Mouse (Mus musculus): ENCODE data around the gene Slc22a3. TPM values are rescaled to one million over a fixed set of nuclear protein-coding genes. Genes with fewer than 3 reads are reported as not detected.

The Slc22a3 gene
- polyA plus RNA-seq (2014; fragmentation: Nextera tagmentation; extraction: Ambion mirVana) = 4.1 TPM in 2 replicates

GRCm38 (mm10) chr17:12507654-12508204 is at the start of gene Slc22a3:
TSS of gene Slc22a3 (minus strand) at chr17:12507704.
- Histone ChIP-seq H3K36me3 (ENCODE audit: control insufficient read depth, insufficient read depth, low read length) (no peaks in the 10 kb centered on the region), H3K4me3 (ENCODE audit: low read depth, low read length) (peak within 1 kb of the TSS; percentile 57), H3K4me2 (peak within 1 kb of the TSS; percentile 87), H3K27me3 (replicated peaks; ENCODE audit: control insufficient read depth, insufficient read depth, low read length) (peaks cover 36% of the 10 kb centered on the region), H3K9ac (ENCODE audit: low read depth, low read length) (peak within 1 kb of the TSS; percentile 43), H3K4me1 (replicated peaks; ENCODE audit: control insufficient read depth, insufficient read depth, low read length) (peaks cover 15% of the 10 kb centered on the region), H3K9me3 (ENCODE audit: control insufficient read depth, low read length) (no peaks in the 10 kb centered on the region), H3K27ac (ENCODE audit: low read depth, low read length) (no peak within 1 kb of the TSS)
- DNase-seq (ENCODE audit: low spot score) (peak; percentile 36), ATAC-seq (replicated peaks; ENCODE audit: low FRiP score) (peak; percentile 58)
- WGBS = 14% methylated on average over 14 of the region's 14 CpGs

GRCm38 (mm10) chr17:12534353-12535145 is 27.0 kb upstream of the Slc22a3 start:
- no peak overlapping the region for H3K4me2 ChIP-seq

DNA sequence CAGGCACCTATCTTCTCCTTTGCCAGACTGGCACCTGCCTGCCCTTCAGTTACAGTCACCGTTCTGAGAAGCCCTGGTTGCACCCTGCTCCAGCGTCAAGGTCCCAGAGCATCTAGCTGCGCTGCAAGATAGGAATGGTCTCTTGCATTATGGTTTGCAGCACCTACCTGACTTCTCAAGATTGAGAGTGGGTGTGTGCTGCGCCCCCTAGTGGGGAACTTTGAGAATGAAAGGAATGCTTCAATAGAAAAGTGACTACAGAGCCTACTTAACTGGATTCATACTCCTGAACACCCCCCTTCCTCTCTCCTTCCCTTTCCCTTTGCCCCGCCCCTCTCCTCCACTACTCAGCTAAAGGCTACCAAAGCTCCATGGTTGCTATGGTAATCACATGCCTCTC is 24.6 kb upstream of the Slc22a3 start:
- Histone ChIP-seq H3K36me3 (ENCODE audit: control insufficient read depth, insufficient read depth, low read length) (no peaks in the 10 kb centered on the region), H3K4me1 (replicated peaks; ENCODE audit: control insufficient read depth, insufficient read depth, low read length) (no peaks in the 10 kb centered on the region; the same call in 1 of the 2 replicates), H3K4me2 (no peak overlapping the region), H3K9me3 (ENCODE audit: control insufficient read depth, low read length) (no peaks in the 10 kb centered on the region), H3K27me3 (replicated peaks; ENCODE audit: control insufficient read depth, insufficient read depth, low read length) (no peaks in the 10 kb centered on the region), H3K9ac (ENCODE audit: low read depth, low read length) (no peak overlapping the region), H3K27ac (ENCODE audit: low read depth, low read length) (no peak overlapping the region), H3K4me3 (ENCODE audit: low read depth, low read length) (no peak overlapping the region)
- DNase-seq (ENCODE audit: low spot score) (peak; percentile 61), ATAC-seq (replicated peaks; ENCODE audit: low FRiP score) (no peak)
- WGBS = 25% methylated on average over 5 of the region's 5 CpGs

More at GRCm38 (mm10) chr17:12534353-12535145, 27.0 kb upstream of the Slc22a3 start:
- no peak overlapping the region for H3K9ac ChIP-seq (ENCODE audit: low read depth, low read length)
- 56% methylated on average over 13 of the region's 13 CpGs for WGBS
- no peak overlapping the region for H3K27ac ChIP-seq (ENCODE audit: low read depth, low read length)
- H3K4me3 ChIP-seq (ENCODE audit: low read depth, low read length) = no peak overlapping the region
- H3K27me3 ChIP-seq (replicated peaks; ENCODE audit: control insufficient read depth, insufficient read depth, low read length) = no peaks in the 10 kb centered on the region
- no peaks in the 10 kb centered on the region; the same call in 1 of the 2 replicates for H3K4me1 ChIP-seq (replicated peaks; ENCODE audit: control insufficient read depth, insufficient read depth, low read length)
- ATAC-seq (replicated peaks; ENCODE audit: low FRiP score) (0 out of 2 replicates have a peak, but pooled peaks have one; percentile 49), DNase-seq (ENCODE audit: low spot score) (peak; percentile 49)
- H3K36me3 ChIP-seq (ENCODE audit: control insufficient read depth, insufficient read depth, low read length) = no peaks in the 10 kb centered on the region
- H3K9me3 ChIP-seq (ENCODE audit: control insufficient read depth, low read length) = no peaks in the 10 kb centered on the region

DNA sequence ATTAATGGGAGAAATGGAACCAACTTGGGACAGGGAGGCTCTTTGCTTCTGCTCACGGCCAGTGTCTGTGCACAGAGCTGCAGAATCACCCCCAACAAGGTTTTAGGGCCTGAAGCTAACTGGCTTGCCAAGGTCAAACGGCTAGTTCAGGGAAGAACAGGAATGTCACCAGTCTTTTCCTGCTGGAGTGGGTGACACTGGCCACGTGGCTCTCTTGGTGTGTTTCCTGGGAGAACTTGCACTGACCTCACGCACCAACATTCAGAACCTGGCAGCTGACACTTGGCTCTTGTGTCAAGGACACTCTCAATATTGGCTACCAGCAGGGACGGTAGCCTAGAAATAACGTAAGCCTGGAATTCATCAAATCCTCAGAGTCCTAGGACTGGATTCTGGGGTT is 22.6 kb upstream of the Slc22a3 start:
- no peaks in the 10 kb centered on the region; the same call in 1 of the 2 replicates for H3K4me1 ChIP-seq (replicated peaks; ENCODE audit: control insufficient read depth, insufficient read depth, low read length)
- DNase-seq (ENCODE audit: low spot score) (no peak), ATAC-seq (replicated peaks; ENCODE audit: low FRiP score) (no peak)
- no peaks in the 10 kb centered on the region for H3K27me3 ChIP-seq (replicated peaks; ENCODE audit: control insufficient read depth, insufficient read depth, low read length)
- no peaks in the 10 kb centered on the region for H3K9me3 ChIP-seq (ENCODE audit: control insufficient read depth, low read length)
- WGBS = 55% methylated on average over 6 of the region's 6 CpGs
- no peak overlapping the region for H3K4me3 ChIP-seq (ENCODE audit: low read depth, low read length)
- no peaks in the 10 kb centered on the region for H3K36me3 ChIP-seq (ENCODE audit: control insufficient read depth, insufficient read depth, low read length)
- no peak overlapping the region for H3K27ac ChIP-seq (ENCODE audit: low read depth, low read length)
- H3K9ac ChIP-seq (ENCODE audit: low read depth, low read length) = no peak overlapping the region
- no peak overlapping the region for H3K4me2 ChIP-seq

GRCm38 (mm10) chr17:12529384-12529985 is 22.0 kb upstream of the Slc22a3 start:
- Histone ChIP-seq H3K9ac (ENCODE audit: low read depth, low read length) (no peak overlapping the region), H3K9me3 (ENCODE audit: control insufficient read depth, low read length) (no peaks in the 10 kb centered on the region), H3K36me3 (ENCODE audit: control insufficient read depth, insufficient read depth, low read length) (no peaks in the 10 kb centered on the region), H3K4me1 (replicated peaks; ENCODE audit: control insufficient read depth, insufficient read depth, low read length) (no peaks in the 10 kb centered on the region; the same call in 1 of the 2 replicates), H3K4me2 (no peak overlapping the region), H3K27me3 (replicated peaks; ENCODE audit: control insufficient read depth, insufficient read depth, low read length) (no peaks in the 10 kb centered on the region), H3K27ac (ENCODE audit: low read depth, low read length) (no peak overlapping the region), H3K4me3 (ENCODE audit: low read depth, low read length) (no peak overlapping the region)
- WGBS = 61% methylated on average over 4 of the region's 4 CpGs
- ATAC-seq (replicated peaks; ENCODE audit: low FRiP score) = no peak
- no peak for DNase-seq (ENCODE audit: low spot score)

DNA sequence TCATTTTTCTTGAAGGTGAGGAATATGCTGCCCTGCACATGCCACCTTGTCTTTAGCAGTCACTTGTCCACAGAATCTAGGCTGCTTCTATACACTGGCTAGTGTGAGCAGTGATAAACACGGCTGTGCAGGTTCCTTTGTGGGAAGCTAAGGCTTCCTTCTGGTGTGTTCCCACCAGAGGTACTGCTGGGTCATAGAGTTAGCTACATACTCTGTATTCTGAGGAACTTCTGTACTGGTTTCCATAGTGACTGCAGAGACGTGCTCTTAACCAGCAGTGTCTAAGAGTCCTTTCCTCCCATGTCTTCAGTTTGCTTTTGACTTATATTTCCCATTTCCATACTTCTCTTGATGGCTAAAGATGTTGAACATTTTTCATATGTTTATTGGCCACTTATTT is 11.6 kb upstream of the Slc22a3 start:
- DNase-seq (ENCODE audit: low spot score) = no peak
- Histone ChIP-seq H3K9me3 (ENCODE audit: control insufficient read depth, low read length) (peaks cover 3% of the 10 kb centered on the region; the same call in 1 of the 2 replicates), H3K4me2 (no peak overlapping the region), H3K27ac (ENCODE audit: low read depth, low read length) (no peak overlapping the region), H3K9ac (ENCODE audit: low read depth, low read length) (no peak overlapping the region), H3K27me3 (replicated peaks; ENCODE audit: control insufficient read depth, insufficient read depth, low read length) (no peaks in the 10 kb centered on the region), H3K4me3 (ENCODE audit: low read depth, low read length) (no peak overlapping the region), H3K36me3 (ENCODE audit: control insufficient read depth, insufficient read depth, low read length) (no peaks in the 10 kb centered on the region), H3K4me1 (replicated peaks; ENCODE audit: control insufficient read depth, insufficient read depth, low read length) (peaks cover 2% of the 10 kb centered on the region; the same call in 1 of the 2 replicates)
- no peak for ATAC-seq (replicated peaks; ENCODE audit: low FRiP score)
- WGBS = 47% methylated on average over 2 of the region's 2 CpGs

- Histone ChIP-seq H3K9me3 (ENCODE audit: control insufficient read depth, low read length) (peaks cover 3% of the 10 kb centered on the region; the same call in 1 of the 2 replicates), H3K27me3 (replicated peaks; ENCODE audit: control insufficient read depth, insufficient read depth, low read length) (no peaks in the 10 kb centered on the region), H3K4me1 (replicated peaks; ENCODE audit: control insufficient read depth, insufficient read depth, low read length) (peaks cover 2% of the 10 kb centered on the region; the same call in 1 of the 2 replicates), H3K36me3 (ENCODE audit: control insufficient read depth, insufficient read depth, low read length) (no peaks in the 10 kb centered on the region), H3K27ac (ENCODE audit: low read depth, low read length) (no peak overlapping the region), H3K9ac (ENCODE audit: low read depth, low read length) (no peak overlapping the region), H3K4me3 (ENCODE audit: low read depth, low read length) (no peak overlapping the region), H3K4me2 (no peak overlapping the region)
- ATAC-seq (replicated peaks; ENCODE audit: low FRiP score) (no peak), DNase-seq (ENCODE audit: low spot score) (no peak)
- WGBS = 68% methylated on average over 6 of the region's 6 CpGs
These were observed 10.7 kb upstream of the Slc22a3 start for GRCm38 (mm10) chr17:12518194-12518593.

- no peak for DNase-seq (ENCODE audit: low spot score)
- no peak for ATAC-seq (replicated peaks; ENCODE audit: low FRiP score)
- Histone ChIP-seq H3K4me3 (ENCODE audit: low read depth, low read length) (no peak overlapping the region), H3K27ac (ENCODE audit: low read depth, low read length) (no peak overlapping the region), H3K4me2 (no peak overlapping the region), H3K36me3 (ENCODE audit: control insufficient read depth, insufficient read depth, low read length) (no peaks in the 10 kb centered on the region), H3K4me1 (replicated peaks; ENCODE audit: control insufficient read depth, insufficient read depth, low read length) (peaks cover 5% of the 10 kb centered on the region; the same call in 1 of the 2 replicates), H3K27me3 (replicated peaks; ENCODE audit: control insufficient read depth, insufficient read depth, low read length) (peaks cover 2% of the 10 kb centered on the region), H3K9me3 (ENCODE audit: control insufficient read depth, low read length) (no peaks in the 10 kb centered on the region), H3K9ac (ENCODE audit: low read depth, low read length) (no peak overlapping the region)
- 56% methylated on average over 5 of the region's 5 CpGs for WGBS
These were observed 6.5 kb upstream of the Slc22a3 start for GRCm38 (mm10) chr17:12513997-12514396.
